Mouse (Mus musculus) limb, embryonic 13.5 days (tissue): ENCODE measurements around the gene Tmem239. TPM values are rescaled to one million over a fixed set of nuclear protein-coding genes. Genes with fewer than 3 reads are reported as not detected.
"Not testable (repeated sequence)": the region's sequence is repeated elsewhere in the genome, so short reads cannot be mapped to it uniquely, and the experiment has no call there.

Experiments used
- ATAC-seq: fragments of 200-750 bp; cut with Nextera tagmentation; 2 replicates; pipeline ENCODE4 v1.8.0; 2017; ENCODE audit warnings: low read depth, moderate number of reproducible peaks, moderate TSS enrichment; ENCODE audit not compliant: low FRiP score
- H3K27ac ChIP-seq: fragments of 300-500 bp; sonication (generic); 2 replicates; pipeline ENCODE4 v1.5.1; 2015; ENCODE audit warnings: inconsistent platforms, mild to moderate bottlenecking, moderate library complexity
- H3K27me3 ChIP-seq: fragments of 300-500 bp; sonication (generic); 2 replicates; pipeline ENCODE4 v1.6.1; 2015; ENCODE audit warnings: mild to moderate bottlenecking, inconsistent platforms
- H3K36me3 ChIP-seq: fragments of 300-500 bp; sonication (generic); 2 replicates; pipeline ENCODE4 v1.6.1; 2015; ENCODE audit warnings: inconsistent platforms, mild to moderate bottlenecking, moderate library complexity
- H3K4me1 ChIP-seq: fragments of 300-500 bp; sonication (generic); 2 replicates; pipeline ENCODE4 v1.6.1; 2015; ENCODE audit warnings: inconsistent platforms
- H3K4me2 ChIP-seq: fragments of 300-500 bp; sonication (generic); replicated peaks from 2 replicates; pipeline ENCODE4 v1.6.1; 2015; ENCODE audit warnings: inconsistent platforms, mild to moderate bottlenecking, moderate library complexity
- H3K4me3 ChIP-seq: fragments of 300-500 bp; sonication (generic); 2 replicates; pipeline ENCODE4 v1.5.1; 2015; ENCODE audit warnings: moderate library complexity, mild to moderate bottlenecking, inconsistent platforms
- H3K9ac ChIP-seq: fragments of 300-500 bp; sonication (generic); 2 replicates; pipeline ENCODE4 v1.6.1; 2015; ENCODE audit warnings: mild to moderate bottlenecking, inconsistent platforms
- H3K9me3 ChIP-seq: fragments of 300-500 bp; sonication (generic); 2 replicates; pipeline ENCODE4 v1.6.1; 2016; ENCODE audit warnings: inconsistent platforms
- WGBS: fragments of 180-500 bp; shearing (Covaris S2); methylation state at CpG from one replicate; pipeline ENCODE4 v1.1.7; 2015; 5-methylcytosine and 5-hydroxymethylcytosine counted together
- polyA plus RNA-seq: library from polyadenylated mRNA; unstranded; fragments of >200 nt; fragmentation: Nextera tagmentation; extraction: Ambion mirVana; gene quantifications from 2 replicates; pipeline ENCODE4 v1.2.1, GENCODE M21; 2015

Tmem239 gene
- not detected in 2 replicates for polyA plus RNA-seq

- Histone ChIP-seq H3K27me3 (no peaks in the 10 kb centered on the region), H3K36me3 (no peaks in the 10 kb centered on the region), H3K27ac (no peak within 1 kb of the TSS), H3K9me3 (no peaks in the 10 kb centered on the region), H3K4me2 (no peak within 1 kb of the TSS), H3K4me3 (no peak within 1 kb of the TSS), H3K4me1 (peaks cover 38% of the 10 kb centered on the region), H3K9ac (no peak within 1 kb of the TSS)
- no peak for ATAC-seq
- WGBS = 77% methylated on average over 2 of the region's 2 CpGs
These were observed at the start of gene Tmem239 for GRCm38 (mm10) chr2:130406178-130406577. TSS of gene Tmem239 (plus strand) at chr2:130406478.

GRCm38 (mm10) chr2:130357551-130357950, 48.7 kb upstream of the Tmem239 start:
- Histone ChIP-seq H3K4me2 (no peak overlapping the region), H3K4me1 (no peaks in the 10 kb centered on the region; the same call in 1 of the 2 replicates), H3K27me3 (peaks cover 73% of the 10 kb centered on the region), H3K9me3 (no peaks in the 10 kb centered on the region), H3K4me3 (no peak overlapping the region), H3K36me3 (no peaks in the 10 kb centered on the region), H3K27ac (no peak overlapping the region), H3K9ac (no peak overlapping the region)
- ATAC-seq = no peak
- 90% methylated on average over 5 of the region's 5 CpGs for WGBS

GRCm38 (mm10) chr2:130358852-130359251, 47.4 kb upstream of the Tmem239 start:
- no peaks in the 10 kb centered on the region; the same call in 1 of the 2 replicates for H3K4me1 ChIP-seq
- no peak for ATAC-seq
- no peak overlapping the region for H3K9ac ChIP-seq
- no peak overlapping the region for H3K27ac ChIP-seq
- no peak overlapping the region for H3K4me2 ChIP-seq
- no peak overlapping the region for H3K4me3 ChIP-seq
- 13% methylated on average over 5 of the region's 5 CpGs for WGBS
- no peaks in the 10 kb centered on the region for H3K9me3 ChIP-seq
- H3K36me3 ChIP-seq = no peaks in the 10 kb centered on the region
- peaks cover 86% of the 10 kb centered on the region for H3K27me3 ChIP-seq

GRCm38 (mm10) chr2:130362511-130363026, 43.7 kb upstream of the Tmem239 start:
- Histone ChIP-seq H3K4me3 (no peak overlapping the region), H3K27ac (no peak overlapping the region), H3K4me2 (no peak overlapping the region), H3K27me3 (peaks cover 97% of the 10 kb centered on the region), H3K4me1 (peaks cover 7% of the 10 kb centered on the region; the same call in 1 of the 2 replicates), H3K9me3 (no peaks in the 10 kb centered on the region), H3K9ac (no peak overlapping the region), H3K36me3 (no peaks in the 10 kb centered on the region)
- 4% methylated on average over 14 of the region's 14 CpGs for WGBS
- 0 out of 2 replicates have a peak, but pooled peaks have one; percentile 16 for ATAC-seq

- WGBS = 6% methylated on average over 29 of the region's 30 CpGs
- H3K9ac ChIP-seq = peak overlapping the region; percentile 50
- H3K27ac ChIP-seq = no peak overlapping the region
- H3K36me3 ChIP-seq = no peaks in the 10 kb centered on the region
- peak overlapping the region; percentile 38 for H3K4me3 ChIP-seq
- peaks cover 7% of the 10 kb centered on the region; the same call in 1 of the 2 replicates for H3K4me1 ChIP-seq
- H3K27me3 ChIP-seq = peaks cover 75% of the 10 kb centered on the region
- H3K9me3 ChIP-seq = no peaks in the 10 kb centered on the region
- 0 out of 2 replicates have a peak, but pooled peaks have one; percentile 9 for ATAC-seq
- H3K4me2 ChIP-seq = peak overlapping the region; percentile 65
These were observed 40.8 kb upstream of the Tmem239 start for GRCm38 (mm10) chr2:130365211-130366094.

- H3K27me3 ChIP-seq = peaks cover 56% of the 10 kb centered on the region
- no peak for ATAC-seq
- H3K9me3 ChIP-seq = no peaks in the 10 kb centered on the region
- no peaks in the 10 kb centered on the region for H3K36me3 ChIP-seq
- H3K4me1 ChIP-seq = peaks cover 7% of the 10 kb centered on the region; the same call in 1 of the 2 replicates
- H3K4me2 ChIP-seq = no peak overlapping the region
- no peak overlapping the region for H3K27ac ChIP-seq
- WGBS = 66% methylated on average over 4 of the region's 4 CpGs
- H3K4me3 ChIP-seq = no peak overlapping the region
- H3K9ac ChIP-seq = no peak overlapping the region
These were observed 38.9 kb upstream of the Tmem239 start for GRCm38 (mm10) chr2:130367386-130367785.

- not testable (repeated sequence) for H3K4me3 ChIP-seq, ATAC-seq, H3K27ac ChIP-seq, H3K4me2 ChIP-seq, H3K27me3 ChIP-seq, H3K36me3 ChIP-seq, H3K9ac ChIP-seq, H3K9me3 ChIP-seq, H3K4me1 ChIP-seq
- 29% methylated on average over 1 of the region's 1 CpGs for WGBS
These were observed 33.3 kb upstream of the Tmem239 start for GRCm38 (mm10) chr2:130373026-130373425.

GRCm38 (mm10) chr2:130374951-130375350, 31.3 kb upstream of the Tmem239 start:
- no peaks in the 10 kb centered on the region for H3K4me1 ChIP-seq
- H3K27ac ChIP-seq = no peak overlapping the region
- H3K27me3 ChIP-seq = 0 out of 2 replicates have a peak, but pooled peaks cover 3% of the 10 kb centered on the region
- H3K4me3 ChIP-seq = no peak overlapping the region
- no peak overlapping the region for H3K9ac ChIP-seq
- no peaks in the 10 kb centered on the region for H3K9me3 ChIP-seq
- no peak overlapping the region for H3K4me2 ChIP-seq
- no peak for ATAC-seq
- WGBS = 68% methylated on average over 4 of the region's 4 CpGs
- H3K36me3 ChIP-seq = no peaks in the 10 kb centered on the region

- Histone ChIP-seq H3K36me3 (no peaks in the 10 kb centered on the region), H3K4me1 (no peaks in the 10 kb centered on the region), H3K4me3 (no peak overlapping the region), H3K9ac (no peak overlapping the region), H3K4me2 (no peak overlapping the region), H3K9me3 (no peaks in the 10 kb centered on the region), H3K27ac (no peak overlapping the region), H3K27me3 (0 out of 2 replicates have a peak, but pooled peaks cover 3% of the 10 kb centered on the region)
- WGBS = 36% methylated on average over 3 of the region's 3 CpGs
- ATAC-seq = no peak
These were observed 23.1 kb upstream of the Tmem239 start for GRCm38 (mm10) chr2:130383205-130383604.

- Histone ChIP-seq H3K36me3 (no peaks in the 10 kb centered on the region), H3K27me3 (0 out of 2 replicates have a peak, but pooled peaks cover 3% of the 10 kb centered on the region), H3K27ac (no peak overlapping the region), H3K4me1 (no peaks in the 10 kb centered on the region), H3K4me3 (no peak overlapping the region), H3K9me3 (no peaks in the 10 kb centered on the region), H3K4me2 (no peak overlapping the region), H3K9ac (no peak overlapping the region)
- ATAC-seq = no peak
- WGBS = 57% methylated on average over 6 of the region's 6 CpGs
These were observed 22.4 kb upstream of the Tmem239 start for GRCm38 (mm10) chr2:130383895-130384294.

GRCm38 (mm10) chr2:130386212-130386611, 20.1 kb upstream of the Tmem239 start:
- Histone ChIP-seq H3K27me3 (no peaks in the 10 kb centered on the region), H3K9me3 (no peaks in the 10 kb centered on the region), H3K4me3 (no peak overlapping the region), H3K4me2 (no peak overlapping the region), H3K27ac (no peak overlapping the region), H3K4me1 (no peaks in the 10 kb centered on the region), H3K36me3 (peaks cover 11% of the 10 kb centered on the region), H3K9ac (no peak overlapping the region)
- 62% methylated on average over 1 of the region's 1 CpGs for WGBS
- ATAC-seq = no peak

GRCm38 (mm10) chr2:130388796-130389195, 17.5 kb upstream of the Tmem239 start:
- ATAC-seq = no peak
- H3K4me2 ChIP-seq = no peak overlapping the region
- 85% methylated on average over 2 of the region's 2 CpGs for WGBS
- H3K9ac ChIP-seq = no peak overlapping the region
- H3K36me3 ChIP-seq = peaks cover 33% of the 10 kb centered on the region
- no peaks in the 10 kb centered on the region for H3K27me3 ChIP-seq
- H3K9me3 ChIP-seq = no peaks in the 10 kb centered on the region
- no peaks in the 10 kb centered on the region for H3K4me1 ChIP-seq
- no peak overlapping the region for H3K27ac ChIP-seq
- H3K4me3 ChIP-seq = no peak overlapping the region
